Mouse (Mus musculus) cerebral cortex, adult 2 months (tissue): Measurements from ENCODE around the gene Olfr180.

Experiments
- WGBS: fragments of 180-500 bp; shearing (Covaris S2); methylation state at CpG from one replicate; pipeline ENCODE4 v1.1.7; 2018; 5-methylcytosine and 5-hydroxymethylcytosine counted together

Olfr180 gene

GRCm38 (mm10) chr16:58929292-58929691 is at the start of gene Olfr180:
Olfr180 (minus strand) TSS chr16:58929392.
- 81% methylated on average over 4 of the region's 4 CpGs for WGBS

- 53% methylated on average over 1 of the region's 1 CpGs for WGBS
Measured at GRCm38 (mm10) chr16:58928655-58929054, 537 bp downstream of the Olfr180 start, which contains the start of gene Olfr181. Olfr181 (minus strand) TSS chr16:58928755.

- 63% methylated on average over 3 of the region's 3 CpGs for WGBS
Measured at GRCm38 (mm10) chr16:58891963-58892362, 37.2 kb downstream of the Olfr180 start, which contains the start of gene Olfr178. Olfr178 (minus strand) TSS chr16:58892063.

- 66% methylated on average over 2 of the region's 2 CpGs for WGBS
Measured at GRCm38 (mm10) chr16:58884416-58884815, 44.8 kb downstream of the Olfr180 start.

- 79% methylated on average over 1 of the region's 1 CpGs for WGBS
Measured at GRCm38 (mm10) chr16:58874668-58875067, 54.5 kb downstream of the Olfr180 start, which contains the start of gene Olfr177. Olfr177 (minus strand) TSS chr16:58874768.
